Mouse (Mus musculus) layer of hippocampus, postnatal 14 days (tissue): ENCODE measurements around the gene Plk1. TPM values are rescaled to one million over a fixed set of nuclear protein-coding genes. Genes with fewer than 3 reads are reported as not detected.

Experiments used
- DNase-seq, 2 experiments: peaks; one replicate each; pipeline ENCODE4 v3.0.0; 2021 to 2022; ENCODE audit warnings: low spot score in 2 of 2, mixed read lengths in 1 of 2
- long read RNA-seq, 2 experiments: library from polyadenylated mRNA; stranded (forward); transcript quantifications; one replicate each; pipeline ENCODE4 v2.0.0; 2021
- total RNA-seq, 2 experiments: library from RNA; stranded (reverse); gene quantifications; 2 replicates each; pipeline ENCODE4 v1.2.3; 2021

Plk1 gene
- total RNA-seq = 1 to 10 TPM; 2.3 to 2.8 TPM
- long read RNA-seq, experiment 1, partial matches to known transcripts = 0 of 1 reads
- long read RNA-seq, experiment 1, other reads (novel, unspliced or antisense) = 0 of 1 reads
- long read RNA-seq, experiment 2, partial matches to known transcripts = 0 of 1 reads
- long read RNA-seq, experiment 2, other reads (novel, unspliced or antisense) = 0 of 1 reads

- peak; percentile 69 to 82 for DNase-seq
Measured at GRCm38 (mm10) chr7:122158915-122159902, at the start of gene Plk1. Gene Plk1, plus strand, starts transcription at chr7:122159439.

- no peak for DNase-seq
Measured at GRCm38 (mm10) chr7:122123518-122123917, 35.7 kb upstream of the Plk1 start.

- no peak for DNase-seq
Measured at GRCm38 (mm10) chr7:122125636-122126035, 33.6 kb upstream of the Plk1 start.

DNA sequence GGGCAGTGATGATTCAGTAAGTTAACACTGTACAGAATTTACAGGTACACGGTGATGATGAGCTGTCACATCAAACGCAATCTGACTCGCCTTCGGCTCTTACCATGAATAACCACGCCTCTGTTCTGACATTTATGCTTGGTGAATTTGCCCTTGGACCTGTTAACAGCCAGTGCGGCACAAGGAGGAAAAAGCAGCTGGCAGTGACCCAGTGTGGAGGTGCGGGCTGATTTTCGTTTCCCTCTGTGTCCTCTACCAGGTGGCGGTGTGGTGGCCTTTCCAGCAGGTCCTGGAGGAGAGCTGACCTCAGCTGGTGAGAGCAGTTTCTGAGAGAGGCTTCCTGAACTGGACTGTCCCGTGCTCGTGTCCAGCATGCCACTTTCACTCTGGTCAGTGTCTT lies 32.3 kb upstream of the Plk1 start:
- DNase-seq = no peak

DNA sequence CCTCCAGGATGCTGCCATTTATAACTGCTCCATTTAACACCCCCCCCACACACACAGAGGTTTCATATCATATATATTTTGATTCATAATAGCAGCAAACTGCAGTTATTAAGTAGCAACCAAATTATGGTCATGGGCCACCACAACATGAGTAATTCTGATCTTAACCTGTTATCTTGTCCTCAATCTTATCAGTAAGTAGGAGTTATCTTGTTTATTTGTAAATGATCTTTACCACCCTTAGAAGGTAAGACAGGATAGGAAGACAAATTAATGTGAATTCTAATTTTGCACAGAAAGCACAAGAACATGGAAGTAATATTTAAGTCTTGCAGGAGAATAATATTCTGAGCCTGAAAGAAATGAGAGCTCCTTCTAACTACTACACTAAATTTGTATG lies 27.4 kb upstream of the Plk1 start:
- DNase-seq = no peak

DNA sequence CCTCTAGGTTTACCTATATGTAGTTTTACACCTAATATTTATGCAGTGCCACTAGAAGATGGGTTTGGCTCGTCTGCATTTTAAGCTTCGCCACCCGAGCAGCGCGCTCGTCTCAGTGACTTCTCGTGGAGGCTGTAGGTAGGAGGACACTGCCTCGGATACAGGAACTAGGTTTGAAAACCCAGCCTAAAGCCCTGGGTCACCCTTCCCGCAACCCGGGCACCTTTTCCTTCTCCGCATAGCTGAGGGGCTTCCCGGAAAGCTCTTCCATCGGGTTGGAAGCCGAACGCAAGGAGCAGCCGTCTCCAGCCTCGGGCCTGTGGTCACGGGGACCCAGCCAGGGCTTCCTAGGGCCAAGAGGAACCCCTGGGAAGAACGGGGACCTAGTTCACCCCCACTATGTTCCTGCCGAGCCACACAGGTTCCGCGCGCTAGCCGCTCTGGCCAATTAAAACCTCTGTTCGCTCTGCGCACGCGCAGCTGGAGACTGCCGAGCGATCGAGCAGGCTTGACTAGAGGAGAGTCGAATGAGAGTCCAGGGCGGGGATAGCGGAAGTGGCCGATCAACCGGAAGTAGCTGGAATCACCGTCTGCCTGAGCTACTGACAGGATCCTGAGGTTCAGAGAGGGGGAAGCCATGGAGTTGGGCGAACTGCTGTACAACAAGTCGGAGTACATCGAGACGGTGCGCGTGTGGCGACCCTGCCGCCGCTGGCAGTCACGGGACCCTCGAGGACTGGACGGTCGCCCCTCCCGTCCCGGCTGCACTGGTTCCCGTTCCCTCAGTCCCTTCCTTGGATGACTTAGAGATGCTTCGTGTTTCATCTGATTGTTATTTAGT lies 26.5 kb upstream of the Plk1 start, which contains the start of the genes Palb2 and Dctn5:
TSS of gene Palb2 (minus strand) at position 489 of the 841 bp plus-strand sequence.
TSS of gene Dctn5 (plus strand) at position 545 of the 841 bp plus-strand sequence.
- peak; percentile 98 to 99 for DNase-seq

- no peak for DNase-seq
Measured at GRCm38 (mm10) chr7:122133338-122133625, 26.0 kb upstream of the Plk1 start.

DNA sequence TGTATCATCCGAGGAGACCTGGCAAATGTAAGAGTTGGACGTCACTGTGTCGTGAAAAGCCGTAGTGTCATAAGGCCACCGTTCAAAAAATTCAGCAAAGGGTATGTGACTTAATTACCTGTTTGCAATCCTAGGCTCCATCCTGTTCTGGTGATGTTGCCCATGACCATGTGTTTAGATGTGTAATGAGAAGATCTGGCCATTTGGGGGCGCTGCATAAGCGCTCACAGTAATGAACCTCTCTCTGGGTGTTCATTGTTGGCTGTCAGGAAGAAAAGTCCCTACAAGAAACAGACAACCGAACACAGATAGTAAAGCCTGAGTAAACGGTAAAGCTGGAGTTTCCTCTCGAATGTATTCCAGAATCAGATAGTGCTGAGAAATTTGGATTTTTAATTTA lies 24.2 kb upstream of the Plk1 start:
- DNase-seq = no peak

GRCm38 (mm10) chr7:122137071-122137470 lies 22.2 kb upstream of the Plk1 start:
- no peak for DNase-seq

DNA sequence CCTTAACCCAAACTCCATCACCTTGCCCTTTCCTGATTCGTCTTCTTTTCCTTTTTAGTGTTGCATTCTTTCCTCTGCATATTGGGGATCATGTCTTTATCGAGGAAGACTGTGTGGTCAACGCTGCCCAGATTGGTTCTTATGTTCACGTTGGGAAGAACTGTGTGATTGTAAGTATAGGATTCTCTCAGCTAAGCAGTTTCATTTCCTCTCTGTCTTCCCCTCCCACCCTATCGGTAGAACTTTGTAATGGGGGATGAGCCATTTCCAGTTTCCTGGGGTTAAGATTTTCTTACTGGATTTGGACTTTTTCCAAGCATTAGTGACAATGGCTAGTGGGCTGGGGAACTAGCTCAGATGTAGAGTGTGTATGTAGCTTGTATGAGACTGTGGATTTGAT lies 21.0 kb upstream of the Plk1 start:
- DNase-seq = no peak

DNA sequence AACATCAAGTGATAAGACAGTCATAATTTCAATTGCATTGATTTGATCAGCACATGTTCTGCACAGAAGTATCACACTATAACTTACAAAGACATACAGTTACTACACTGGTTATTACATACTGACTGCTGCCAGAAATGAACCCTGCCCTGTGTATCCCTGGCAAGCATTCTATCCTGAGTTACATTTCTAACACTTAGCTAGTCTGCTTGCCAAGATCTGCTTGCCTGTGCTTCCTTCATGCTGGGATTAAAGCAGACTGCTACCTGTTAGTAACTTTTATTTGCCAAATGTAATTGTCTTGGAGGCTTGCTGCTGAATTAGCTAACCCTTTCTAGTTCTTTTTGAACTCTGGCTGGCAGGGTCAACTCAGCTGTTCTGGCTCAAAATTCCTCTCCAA lies 18.2 kb upstream of the Plk1 start:
- no peak for DNase-seq

GRCm38 (mm10) chr7:122152473-122152872 lies 6.8 kb upstream of the Plk1 start:
- DNase-seq = no peak

- no peak for DNase-seq
Measured at GRCm38 (mm10) chr7:122158488-122158887, 751 bp upstream of the Plk1 start.

GRCm38 (mm10) chr7:122160037-122160436 lies 798 bp downstream of the Plk1 start:
- DNase-seq = no peak

- no peak for DNase-seq
Measured at GRCm38 (mm10) chr7:122163766-122164165, 4.5 kb downstream of the Plk1 start.

DNA sequence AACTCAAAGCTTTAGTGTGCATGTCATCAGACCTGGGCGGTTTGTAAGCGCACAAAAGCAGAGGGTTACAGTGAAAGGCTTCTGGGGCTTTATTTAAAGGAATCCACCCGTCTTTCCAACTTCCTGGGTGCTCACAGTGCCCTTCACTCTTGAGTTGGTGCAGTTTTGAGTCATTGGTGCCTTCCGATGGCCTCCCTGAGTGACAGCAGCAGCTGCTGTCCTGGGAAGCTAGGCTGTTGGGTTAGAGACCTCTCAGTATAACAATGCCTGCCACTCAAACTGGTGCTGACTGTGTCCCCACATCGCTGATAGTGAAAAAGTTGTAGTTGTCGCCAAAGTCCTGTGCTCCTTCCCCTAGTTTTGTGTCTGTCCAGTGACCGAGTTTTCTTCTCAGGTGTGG lies 8.0 kb downstream of the Plk1 start:
- no peak for DNase-seq

DNA sequence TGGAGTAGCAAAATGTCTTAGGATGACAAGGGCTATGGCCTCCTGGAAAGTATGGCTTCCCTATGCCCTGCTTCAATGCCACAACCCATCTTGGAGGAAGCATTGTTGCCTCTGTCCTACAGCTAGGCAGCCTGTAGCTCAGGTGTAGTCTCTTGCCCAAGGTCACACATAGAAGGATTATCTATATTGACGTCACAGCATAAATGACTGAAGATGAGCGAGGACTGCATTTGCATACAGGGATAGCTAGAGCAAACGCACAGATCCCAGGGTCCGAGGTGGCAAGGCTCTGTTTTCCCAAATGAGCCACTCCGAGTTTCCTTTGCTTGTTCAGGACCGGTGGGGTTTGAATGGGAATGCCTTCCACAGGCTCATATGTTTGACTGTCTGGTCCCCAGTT lies 11.5 kb downstream of the Plk1 start:
- no peak for DNase-seq

GRCm38 (mm10) chr7:122171613-122172012 lies 12.4 kb downstream of the Plk1 start:
- no peak for DNase-seq

DNA sequence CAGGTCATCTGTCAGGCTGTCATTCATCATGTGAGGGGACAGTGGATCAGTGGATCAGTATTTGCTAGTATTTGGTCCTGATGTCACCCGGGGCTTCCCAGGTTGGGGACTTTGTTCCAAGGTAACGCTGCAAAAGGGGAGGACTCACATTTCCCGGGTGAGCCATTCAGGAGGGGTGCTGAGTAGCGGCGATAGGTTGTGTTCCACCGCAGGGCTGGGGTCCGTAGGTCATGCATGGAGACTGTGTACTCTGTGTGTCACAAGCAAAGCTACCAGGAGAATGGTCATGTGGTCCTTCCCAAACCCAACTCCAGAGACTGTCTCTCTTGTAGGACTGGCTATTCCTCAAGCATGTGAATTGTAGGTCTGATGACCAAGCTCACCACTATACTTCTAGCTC lies 21.5 kb downstream of the Plk1 start:
- no peak for DNase-seq

DNA sequence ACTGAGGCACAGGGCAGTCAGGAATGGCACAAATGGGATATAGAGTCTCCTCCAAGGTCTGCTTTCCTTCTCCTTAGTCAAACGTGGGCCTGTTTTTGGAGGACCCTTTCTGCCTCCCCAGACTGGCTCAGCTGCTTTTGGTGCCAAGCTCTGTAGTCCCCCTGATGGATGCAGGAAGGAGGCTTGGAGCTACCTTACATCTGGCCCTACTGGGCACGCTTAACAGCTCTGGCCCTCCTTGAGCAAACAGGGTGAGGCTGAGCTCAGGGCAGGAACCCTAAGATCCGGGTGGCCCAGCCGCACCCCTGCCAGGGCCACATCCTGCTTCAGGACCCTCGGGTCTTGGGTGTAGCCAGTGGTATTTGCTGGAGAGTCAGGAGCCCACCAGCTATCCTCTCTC lies 25.3 kb downstream of the Plk1 start:
- DNase-seq = no peak

- no peak for DNase-seq
Measured at GRCm38 (mm10) chr7:122186043-122186442, 26.8 kb downstream of the Plk1 start, which contains the start of gene Ern2. Gene Ern2, minus strand, starts transcription at chr7:122186207.

- peak; percentile 14 to 22 for DNase-seq
Measured at GRCm38 (mm10) chr7:122189484-122189883, 30.2 kb downstream of the Plk1 start.
